Mouse (Mus musculus): ENCODE data around the gene Vmn2r-ps159. TPM values are rescaled to one million over a fixed set of nuclear protein-coding genes. Genes with fewer than 3 reads are reported as not detected.
"Not testable (repeated sequence)": the region's sequence is repeated elsewhere in the genome, so short reads cannot be mapped to it uniquely, and the experiment has no call there.

The Vmn2r-ps159 gene
- not detected in 2 replicates for polyA plus RNA-seq (2014; fragmentation: Nextera tagmentation; extraction: Ambion mirVana)

DNA sequence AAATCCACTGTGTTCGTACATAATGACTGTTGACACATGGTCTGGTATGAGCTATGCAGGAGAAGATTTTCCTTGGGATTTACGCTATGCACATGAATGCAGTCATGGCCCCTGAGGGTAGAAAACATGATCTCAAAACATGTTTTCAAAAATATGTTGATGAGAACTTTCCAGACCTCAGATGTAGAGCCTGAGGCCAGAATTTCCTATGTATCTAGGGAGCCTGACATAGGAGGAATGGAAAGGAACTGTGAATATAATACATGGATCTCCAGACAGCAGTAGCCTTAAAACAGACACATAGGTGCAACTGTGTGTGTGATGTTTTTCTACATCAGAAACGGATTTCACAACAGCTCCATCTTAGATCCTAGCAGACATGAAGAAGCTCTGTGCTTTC, at the start of gene Vmn2r-ps159:
Gene Vmn2r-ps159 (plus strand): TSS at position 301 of the 400 bp plus-strand sequence.
- not testable (repeated sequence) for H3K4me2 ChIP-seq (replicated peaks; ENCODE audit: low read depth, low read length)

DNA sequence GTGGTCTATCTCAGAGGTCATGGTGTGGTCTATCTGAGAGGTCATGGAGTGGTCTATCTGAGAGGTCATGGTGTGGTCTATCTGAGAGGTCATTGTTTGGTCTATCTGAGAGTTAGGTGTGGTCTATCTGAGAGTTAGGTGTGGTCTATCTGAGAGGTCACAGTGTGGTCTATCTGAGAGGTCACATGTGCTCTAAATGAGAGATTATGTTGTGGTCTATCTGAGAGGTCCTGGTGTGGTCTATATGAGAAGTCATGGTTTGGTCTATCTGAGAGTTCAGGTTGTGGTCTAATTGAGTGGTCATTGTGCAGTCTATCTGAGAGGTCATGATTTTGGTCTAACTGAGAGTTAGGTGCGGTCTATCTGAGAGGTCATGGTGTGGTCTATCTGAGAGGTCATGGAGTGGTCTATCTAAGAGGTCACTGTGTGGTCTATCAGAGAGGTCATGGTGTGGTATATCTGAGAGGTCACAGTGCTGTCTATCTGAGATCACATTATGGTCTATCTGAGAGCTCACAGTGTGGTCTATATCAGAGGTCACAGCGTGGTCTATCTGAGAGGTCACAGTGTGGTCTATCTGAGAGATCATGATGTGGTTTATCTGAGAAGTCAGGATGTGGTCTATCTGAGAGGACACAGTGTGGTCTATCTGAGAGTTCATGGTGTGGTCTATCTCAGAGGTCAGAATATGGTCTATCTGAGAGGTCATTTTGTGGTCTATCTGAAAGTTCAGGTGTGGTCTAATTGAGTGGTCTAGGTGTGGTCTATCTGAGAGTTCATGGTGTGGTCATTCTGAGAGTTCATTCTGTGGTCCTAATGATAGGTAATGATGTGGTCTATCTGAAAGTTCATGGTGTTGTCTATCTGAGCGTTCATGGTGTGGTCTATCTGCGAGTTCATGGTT, 10.9 kb downstream of the Vmn2r-ps159 start:
- not testable (repeated sequence) for H3K27me3 ChIP-seq (ENCODE audit: control insufficient read depth, insufficient read depth, low read length); H3K9ac ChIP-seq (ENCODE audit: low read depth, low read length); H3K36me3 ChIP-seq (ENCODE audit: control insufficient read depth, insufficient read depth, low read length); H3K4me3 ChIP-seq (ENCODE audit: low read length); H3K4me1 ChIP-seq (ENCODE audit: control insufficient read depth, insufficient read depth, low read length); H3K4me2 ChIP-seq (replicated peaks; ENCODE audit: low read depth, low read length); H3K27ac ChIP-seq (ENCODE audit: low read depth, low read length)
- 0 out of 2 replicates have a peak, but pooled peaks have one; percentile 32 for ATAC-seq (ENCODE audit: low FRiP score, low TSS enrichment)
- peaks cover 21% of the 10 kb centered on the region for H3K9me3 ChIP-seq (ENCODE audit: control insufficient read depth, low read length)
- 87% methylated on average over 4 of the region's 4 CpGs for WGBS

More for the DNA sequence above, at the start of gene Vmn2r-ps159:
- H3K9me3 ChIP-seq (ENCODE audit: control insufficient read depth, low read length); H3K27me3 ChIP-seq (ENCODE audit: control insufficient read depth, insufficient read depth, low read length); H3K4me1 ChIP-seq (ENCODE audit: control insufficient read depth, insufficient read depth, low read length); ATAC-seq (ENCODE audit: low FRiP score, low TSS enrichment); H3K9ac ChIP-seq (ENCODE audit: low read depth, low read length); H3K4me3 ChIP-seq (ENCODE audit: low read length); H3K36me3 ChIP-seq (ENCODE audit: control insufficient read depth, insufficient read depth, low read length); H3K27ac ChIP-seq (ENCODE audit: low read depth, low read length): not testable (repeated sequence)
- WGBS: 78% methylated on average over 3 of the region's 3 CpGs

DNA sequence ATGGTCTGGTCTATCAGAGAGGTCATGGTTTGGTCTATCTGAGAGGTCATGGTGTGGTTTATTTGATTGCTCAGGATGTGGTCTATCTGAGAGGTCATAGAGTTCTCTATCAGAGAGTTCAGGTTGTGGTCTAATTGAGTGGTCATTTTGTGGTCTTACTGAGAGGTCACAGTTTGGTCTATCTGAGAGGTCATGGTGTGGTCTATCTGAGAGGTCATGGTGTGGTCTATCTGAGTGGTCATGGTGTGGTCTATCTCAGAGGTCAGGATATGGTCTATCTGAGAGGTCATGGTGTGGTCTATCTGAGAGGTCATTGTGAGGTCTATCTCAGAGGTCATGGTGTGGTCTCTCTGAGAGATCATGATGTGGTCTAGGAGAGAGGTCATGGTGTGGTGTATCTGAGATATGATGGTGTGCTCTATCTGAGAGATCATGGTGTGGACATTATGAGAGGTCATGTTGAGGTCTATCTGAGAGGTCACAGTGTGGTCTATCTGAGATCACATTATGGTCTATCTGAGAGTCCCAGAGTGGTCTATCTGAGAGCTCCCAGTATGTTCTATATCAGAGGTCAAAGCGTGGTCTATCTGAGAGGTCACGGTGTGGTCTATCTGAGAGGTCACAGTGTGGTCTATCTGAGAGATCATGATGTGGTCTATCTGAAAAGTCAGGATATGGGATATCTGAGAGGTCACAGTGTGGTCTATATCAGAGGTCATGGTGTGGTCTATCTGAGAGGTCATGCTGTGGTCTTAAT, 11.8 kb downstream of the Vmn2r-ps159 start:
- Histone ChIP-seq H3K4me3 (ENCODE audit: low read length) (no peak overlapping the region), H3K9me3 (ENCODE audit: control insufficient read depth, low read length) (peaks cover 21% of the 10 kb centered on the region), H3K4me2 (replicated peaks; ENCODE audit: low read depth, low read length) (no peak overlapping the region), H3K27me3 (ENCODE audit: control insufficient read depth, insufficient read depth, low read length) (no peaks in the 10 kb centered on the region), H3K36me3 (ENCODE audit: control insufficient read depth, insufficient read depth, low read length) (no peaks in the 10 kb centered on the region), H3K27ac (ENCODE audit: low read depth, low read length) (no peak overlapping the region), H3K9ac (ENCODE audit: low read depth, low read length) (no peak overlapping the region), H3K4me1 (ENCODE audit: control insufficient read depth, insufficient read depth, low read length) (no peaks in the 10 kb centered on the region)
- peak; percentile 85 for ATAC-seq (ENCODE audit: low FRiP score, low TSS enrichment)
- WGBS: 91% methylated on average over 2 of the region's 2 CpGs

DNA sequence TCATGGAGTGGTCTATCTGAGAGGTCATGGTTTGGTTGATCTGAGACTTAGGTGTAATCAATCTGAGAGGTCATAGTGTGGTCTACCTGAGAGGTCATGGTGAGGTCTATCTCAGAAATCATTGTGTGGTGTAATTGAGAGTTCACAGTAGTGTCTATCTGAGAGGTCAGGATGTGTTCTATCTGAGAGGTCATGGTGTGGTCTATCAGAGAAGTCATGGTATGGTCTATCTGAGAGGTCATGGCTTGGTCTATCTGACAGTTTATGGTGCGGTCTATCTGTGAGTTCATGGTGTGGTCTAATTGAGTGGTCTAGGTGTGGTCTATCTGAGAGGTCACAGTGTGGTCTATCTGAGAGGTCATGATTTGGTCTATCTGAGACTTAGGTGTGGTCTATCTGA, 12.4 kb downstream of the Vmn2r-ps159 start:
- ATAC-seq (ENCODE audit: low FRiP score, low TSS enrichment): peak; percentile 49; the same call in 1 of the 2 replicates
- no peak overlapping the region for H3K9ac ChIP-seq (ENCODE audit: low read depth, low read length)
- no peak overlapping the region for H3K4me3 ChIP-seq (ENCODE audit: low read length)
- H3K36me3 ChIP-seq (ENCODE audit: control insufficient read depth, insufficient read depth, low read length): no peaks in the 10 kb centered on the region
- peaks cover 21% of the 10 kb centered on the region for H3K9me3 ChIP-seq (ENCODE audit: control insufficient read depth, low read length)
- H3K27ac ChIP-seq (ENCODE audit: low read depth, low read length): no peak overlapping the region
- no peaks in the 10 kb centered on the region for H3K27me3 ChIP-seq (ENCODE audit: control insufficient read depth, insufficient read depth, low read length)
- no peaks in the 10 kb centered on the region for H3K4me1 ChIP-seq (ENCODE audit: control insufficient read depth, insufficient read depth, low read length)
- H3K4me2 ChIP-seq (replicated peaks; ENCODE audit: low read depth, low read length): no peak overlapping the region
- 96% methylated on average over 1 of the region's 1 CpGs for WGBS

DNA sequence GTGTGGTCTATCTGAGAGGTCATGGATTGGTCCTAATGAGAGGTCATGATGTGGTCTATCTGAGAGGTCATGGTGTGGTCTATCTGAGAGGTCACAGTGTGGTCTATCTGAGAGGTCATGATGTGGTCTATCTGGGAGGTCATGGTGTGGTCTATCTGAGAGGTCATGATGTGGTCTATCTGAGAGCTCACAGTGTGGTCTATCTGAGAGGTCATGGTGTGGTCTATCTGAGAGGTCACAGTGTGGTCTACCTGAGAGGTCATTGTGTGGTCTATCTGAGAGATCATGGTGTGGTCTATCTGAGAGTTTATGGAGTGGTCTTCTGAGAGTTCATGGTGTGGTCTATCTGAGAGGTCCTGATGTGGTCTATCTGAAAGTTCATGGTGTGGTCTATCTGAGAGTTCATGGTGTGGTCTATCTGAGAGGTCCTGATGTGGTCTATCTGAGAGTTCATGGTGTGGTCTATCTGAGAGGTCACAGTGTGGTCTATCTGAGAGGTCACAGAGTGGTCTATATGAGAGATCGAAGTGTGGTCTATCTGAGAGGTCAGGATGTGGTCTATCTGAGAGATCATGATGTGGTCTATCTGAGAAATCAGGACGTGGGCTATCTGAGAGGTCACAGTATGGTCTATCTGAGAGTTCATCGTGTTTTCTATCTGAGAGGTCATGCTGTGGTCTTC, 26.0 kb downstream of the Vmn2r-ps159 start:
- WGBS: 67% methylated on average over 3 of the region's 3 CpGs

More for the DNA sequence above, 26.0 kb downstream of the Vmn2r-ps159 start:
- not testable (repeated sequence) for H3K4me3 ChIP-seq (ENCODE audit: low read length); H3K27me3 ChIP-seq (ENCODE audit: control insufficient read depth, insufficient read depth, low read length); H3K9me3 ChIP-seq (ENCODE audit: control insufficient read depth, low read length); H3K27ac ChIP-seq (ENCODE audit: low read depth, low read length); H3K4me1 ChIP-seq (ENCODE audit: control insufficient read depth, insufficient read depth, low read length); H3K9ac ChIP-seq (ENCODE audit: low read depth, low read length); H3K36me3 ChIP-seq (ENCODE audit: control insufficient read depth, insufficient read depth, low read length); H3K4me2 ChIP-seq (replicated peaks; ENCODE audit: low read depth, low read length)
- ATAC-seq (ENCODE audit: low FRiP score, low TSS enrichment): 0 out of 2 replicates have a peak, but pooled peaks have one; percentile 75

Other genes with a start within 250 kb of the Vmn2r-ps159 start
- gene 9430015G10Rik, start 221.1 kb upstream of the Vmn2r-ps159 start, polyA plus RNA-seq (2014; fragmentation: Nextera tagmentation; extraction: Ambion mirVana): 30.2 and 47.3 TPM in 2 replicates
- gene Rnf223, start 200.6 kb upstream of the Vmn2r-ps159 start, polyA plus RNA-seq (2014; fragmentation: Nextera tagmentation; extraction: Ambion mirVana): 0.35 and 0.57 TPM in 2 replicates
- 61.6 and 83.9 TPM in 2 replicates for gene Agrn, start 133.6 kb upstream of the Vmn2r-ps159 start, polyA plus RNA-seq (2014; fragmentation: Nextera tagmentation; extraction: Ambion mirVana)
- 0.36 TPM in 1 of 2 replicates, not detected in the other for gene Isg15, start 130.3 kb upstream of the Vmn2r-ps159 start, polyA plus RNA-seq (2014; fragmentation: Nextera tagmentation; extraction: Ambion mirVana)
- gene AW011738, start 127.8 kb upstream of the Vmn2r-ps159 start, polyA plus RNA-seq (2014; fragmentation: Nextera tagmentation; extraction: Ambion mirVana): 1.0 and 1.6 TPM in 2 replicates
- 0.67 and 0.92 TPM in 2 replicates for gene Perm1, start 115.2 kb upstream of the Vmn2r-ps159 start, polyA plus RNA-seq (2014; fragmentation: Nextera tagmentation; extraction: Ambion mirVana)
- 17.4 and 20.3 TPM in 2 replicates for gene Plekhn1, start 96.2 kb upstream of the Vmn2r-ps159 start, polyA plus RNA-seq (2014; fragmentation: Nextera tagmentation; extraction: Ambion mirVana)
- 79.7 and 109 TPM in 2 replicates for gene Noc2l, start 95.1 kb upstream of the Vmn2r-ps159 start, polyA plus RNA-seq (2014; fragmentation: Nextera tagmentation; extraction: Ambion mirVana)
- gene Samd11, start 75.4 kb upstream of the Vmn2r-ps159 start, polyA plus RNA-seq (2014; fragmentation: Nextera tagmentation; extraction: Ambion mirVana): 0.18 and 0.20 TPM in 2 replicates

Data from kidney, embryonic 14.5 days (tissue).